Mouse (Mus musculus) limb, embryonic 14.5 days (tissue): Measurements from ENCODE around the gene Creb3l2. TPM values are rescaled to one million over a fixed set of nuclear protein-coding genes. Genes with fewer than 3 reads are reported as not detected.

Experiments
- ATAC-seq: fragments of 200-750 bp; cut with Nextera tagmentation; 2 replicates; pipeline ENCODE4 v1.8.0; 2017; ENCODE audit warnings: low read depth, moderate number of reproducible peaks, moderate TSS enrichment; ENCODE audit not compliant: low FRiP score
- DNase-seq: peaks from one replicate; pipeline ENCODE4 v3.0.0-alpha.2; 2015; ENCODE audit warnings: low spot score
- H3K27ac ChIP-seq: fragments of 300-500 bp; sonication (generic); replicated peaks from 2 replicates; pipeline ENCODE4 v1.5.1; 2014; ENCODE audit warnings: low read depth, mild to moderate bottlenecking, low read length, moderate library complexity, mixed read lengths
- H3K27me3 ChIP-seq: fragments of 300-500 bp; sonication (generic); 2 replicates; pipeline ENCODE4 v1.6.1; 2014; ENCODE audit warnings: low read length, mixed read lengths; ENCODE audit not compliant: control insufficient read depth, insufficient read depth
- H3K36me3 ChIP-seq: fragments of 300-500 bp; sonication (generic); 2 replicates; pipeline ENCODE4 v1.6.1; 2014; ENCODE audit warnings: mild to moderate bottlenecking, low read length, moderate library complexity, mixed read lengths; ENCODE audit not compliant: control insufficient read depth, insufficient read depth
- H3K4me1 ChIP-seq: fragments of 300-500 bp; sonication (generic); 2 replicates; pipeline ENCODE4 v1.6.1; 2014; ENCODE audit warnings: antibody characterized with exemption, low read length, mixed read lengths; ENCODE audit not compliant: control insufficient read depth, insufficient read depth
- H3K4me2 ChIP-seq: fragments of 300-500 bp; sonication (generic); replicated peaks from 2 replicates; pipeline ENCODE4 v1.6.1; 2014; ENCODE audit warnings: low read depth, mild to moderate bottlenecking, low read length, moderate library complexity; ENCODE audit not compliant: severe bottlenecking
- H3K4me3 ChIP-seq: fragments of 300-500 bp; sonication (generic); replicated peaks from 2 replicates; pipeline ENCODE4 v1.5.1; 2014; ENCODE audit warnings: low read length
- H3K9ac ChIP-seq: fragments of 300-500 bp; sonication (generic); 2 replicates; pipeline ENCODE4 v1.6.1; 2014; ENCODE audit warnings: mild to moderate bottlenecking, low read depth, low read length, moderate library complexity; ENCODE audit not compliant: severe bottlenecking
- H3K9me3 ChIP-seq: fragments of 300-500 bp; sonication (generic); 2 replicates; pipeline ENCODE4 v1.6.1; 2016; ENCODE audit warnings: low read length; ENCODE audit not compliant: control insufficient read depth
- POLR2A ChIP-seq: fragments of 200-500 bp; IDR thresholded peaks from 2 replicates; pipeline ENCODE4 v1.8.0; 2012; ENCODE audit warnings: inconsistent platforms, mild to moderate bottlenecking, moderate library complexity, borderline replicate concordance; ENCODE audit not compliant: insufficient read depth, insufficient read length; ENCODE audit errors: extremely low read depth
- WGBS: fragments of 180-500 bp; shearing (Covaris S2); extraction: QIAGEN DNeasy Blood & Tissue Kit; methylation state at CpG from one replicate; pipeline ENCODE4 v1.1.7; 2014; 5-methylcytosine and 5-hydroxymethylcytosine counted together
- polyA plus RNA-seq, 2 experiments: library from polyadenylated mRNA; depleted of rRNA in 1 of 2; stranded (reverse) in 1 of 2; unstranded in 1 of 2; fragments of >200 nt; fragmentation: Nextera tagmentation in 1 of 2; extraction: Ambion mirVana in 1 of 2; gene quantifications; 2 replicates each; pipeline versions ENCODE4 v1.2.1 to v1.2.3; 2012 to 2014

Gene Creb3l2
- polyA plus RNA-seq, 2 experiments = 44.4 to 51.7 TPM

GRCm38 (mm10) chr6:37300492-37300891, 141.5 kb downstream of the Creb3l2 start:
- Histone ChIP-seq H3K4me1 (peaks cover 13% of the 10 kb centered on the region; the same call in 1 of the 2 replicates), H3K27ac (no peak overlapping the region), H3K27me3 (peaks cover 46% of the 10 kb centered on the region), H3K36me3 (no peaks in the 10 kb centered on the region), H3K4me2 (0 out of 2 replicates have a peak overlapping the region, but pooled peaks have one; percentile 96), H3K4me3 (peak overlapping the region; percentile 54), H3K9ac (no peak overlapping the region), H3K9me3 (no peaks in the 10 kb centered on the region)
- ATAC-seq = no peak
- TF ChIP-seq POLR2A = no peak
- DNase-seq = no peak
- WGBS = 11% methylated on average over 13 of the region's 13 CpGs

- peak; percentile 55 for ATAC-seq
- no peak for TF ChIP-seq POLR2A
- WGBS = 2% methylated on average over 18 of the region's 65 CpGs
- DNase-seq = peak; percentile 36
- Histone ChIP-seq H3K27ac (no peak within 1 kb of the TSS), H3K36me3 (no peaks in the 10 kb centered on the region), H3K27me3 (peaks cover 46% of the 10 kb centered on the region), H3K9me3 (no peaks in the 10 kb centered on the region), H3K4me3 (peak within 1 kb of the TSS; percentile 54), H3K9ac (peak within 1 kb of the TSS; percentile 53), H3K4me1 (peaks cover 13% of the 10 kb centered on the region; the same call in 1 of the 2 replicates), H3K4me2 (peak within 1 kb of the TSS; percentile 96)
These were observed 142.2 kb downstream of the Creb3l2 start, which contains the start of gene Dgki for GRCm38 (mm10) chr6:37299562-37300390. TSS of gene Dgki (minus strand) at chr6:37300184.

- H3K9me3 ChIP-seq = no peaks in the 10 kb centered on the region
- H3K27me3 ChIP-seq = peaks cover 46% of the 10 kb centered on the region
- H3K9ac ChIP-seq = peak overlapping the region; percentile 53; the same call in 1 of the 2 replicates
- H3K4me3 ChIP-seq = peak overlapping the region; percentile 54
- TF ChIP-seq POLR2A = no peak
- peaks cover 13% of the 10 kb centered on the region; the same call in 1 of the 2 replicates for H3K4me1 ChIP-seq
- peak overlapping the region; percentile 96 for H3K4me2 ChIP-seq
- ATAC-seq (no peak), DNase-seq (no peak)
- no peaks in the 10 kb centered on the region for H3K36me3 ChIP-seq
- H3K27ac ChIP-seq = no peak overlapping the region
- 24% methylated on average over 4 of the region's 4 CpGs for WGBS
These were observed 143.0 kb downstream of the Creb3l2 start for GRCm38 (mm10) chr6:37298982-37299381.

- H3K9ac ChIP-seq = no peak overlapping the region
- TF ChIP-seq POLR2A = no peak
- H3K4me1 ChIP-seq = peaks cover 13% of the 10 kb centered on the region; the same call in 1 of the 2 replicates
- no peaks in the 10 kb centered on the region for H3K9me3 ChIP-seq
- no peak overlapping the region for H3K4me3 ChIP-seq
- no peak for ATAC-seq
- peaks cover 46% of the 10 kb centered on the region for H3K27me3 ChIP-seq
- no peak for DNase-seq
- no peak overlapping the region for H3K4me2 ChIP-seq
- no peaks in the 10 kb centered on the region for H3K36me3 ChIP-seq
- no peak overlapping the region for H3K27ac ChIP-seq
- WGBS = 44% methylated on average over 8 of the region's 8 CpGs
These were observed 144.0 kb downstream of the Creb3l2 start for GRCm38 (mm10) chr6:37297744-37298482.

GRCm38 (mm10) chr6:37292068-37292467, 149.9 kb downstream of the Creb3l2 start:
- H3K27me3 ChIP-seq = no peaks in the 10 kb centered on the region
- H3K4me1 ChIP-seq = no peaks in the 10 kb centered on the region
- WGBS = 72% methylated on average over 2 of the region's 2 CpGs
- no peak overlapping the region for H3K4me2 ChIP-seq
- no peaks in the 10 kb centered on the region for H3K9me3 ChIP-seq
- ATAC-seq (no peak), DNase-seq (no peak)
- no peak overlapping the region for H3K27ac ChIP-seq
- H3K4me3 ChIP-seq = no peak overlapping the region
- H3K36me3 ChIP-seq = no peaks in the 10 kb centered on the region
- H3K9ac ChIP-seq = no peak overlapping the region
- no peak for TF ChIP-seq POLR2A
